In genomic region chr4:138725751-138726150, GRCm38 (mm10) we compare ENCODE assay signal across 11 mouse cellular contexts. TPM values are rescaled to one million over a fixed set of nuclear protein-coding genes. Genes with fewer than 3 reads are reported as not detected.
DNase-seq lines count a peak whose midpoint lies in the region; ATAC-seq and TF ChIP-seq lines count a peak whose summit lies in the region.
"Had no signal": no experiment of that assay in that cellular context is flagged by ENCODE, and none has a peak within 500 bp of the region (broad histone marks: within the 10 kb centered on the region; RNA-seq: fewer than 3 reads in every experiment).

No protein-coding gene starts in this region.

- no peak overlapping the region for H3K4me3 ChIP-seq in heart, embryonic 14.5 days (ENCODE audit: control insufficient read depth in 1 of 2, insufficient read depth in 1 of 2, low read depth in 1 of 2, low read length in 2 of 2)
- peak overlapping the region; percentile 97 for H3K4me3 ChIP-seq in testis, adult 2 months (ENCODE audit: control insufficient read depth, low read depth, low read length)
- no peak overlapping the region for H3K4me3 ChIP-seq in kidney, postnatal 0 days (replicated peaks; ENCODE audit: low read depth, low read length)

- H3K9ac ChIP-seq in heart, embryonic 14.5 days (ENCODE audit: low read length), result no peak overlapping the region
- no peak overlapping the region for H3K9ac ChIP-seq in kidney, postnatal 0 days (ENCODE audit: low read depth, low read length)

- H3K9me3 ChIP-seq in heart, embryonic 14.5 days (ENCODE audit: control insufficient read depth, low read length), result no peaks in the 10 kb centered on the region
- no peaks in the 10 kb centered on the region for H3K9me3 ChIP-seq in kidney, postnatal 0 days (replicated peaks; ENCODE audit: low read length)

- peak overlapping the region; percentile 6 to 67; a peak in 3 of 4 replicates for H3K27ac ChIP-seq in heart, embryonic 14.5 days (replicated peaks in 1 of 2; ENCODE audit: control insufficient read depth in 1 of 2, insufficient read depth in 1 of 2, low read depth in 2 of 2, low read length in 2 of 2)
- no peak overlapping the region for H3K27ac ChIP-seq in testis, adult 2 months (ENCODE audit: control insufficient read depth, insufficient read depth, low read depth, low read length)
- peak overlapping the region; percentile 80 for H3K27ac ChIP-seq in kidney, postnatal 0 days

- 73% methylated on average over 5 of the region's 5 CpGs for WGBS in heart, embryonic 14.5 days
- 15% methylated on average over 5 of the region's 5 CpGs for WGBS in kidney, postnatal 0 days

- H3K27me3 ChIP-seq in heart, embryonic 14.5 days (ENCODE audit: control insufficient read depth, insufficient read depth, low read length), result no peaks in the 10 kb centered on the region
- H3K27me3 ChIP-seq in testis, adult 2 months (ENCODE audit: control insufficient read depth, insufficient read depth, low read length), result no peaks in the 10 kb centered on the region
- no peaks in the 10 kb centered on the region for H3K27me3 ChIP-seq in kidney, postnatal 0 days (ENCODE audit: insufficient read depth, low read length)

- no peak for TF ChIP-seq CTCF in testis, adult 2 months (IDR thresholded peaks at IDR 0.05; ENCODE audit: control insufficient read depth, insufficient read depth, insufficient replicate concordance, low read depth, low read length)
- TF ChIP-seq CTCF in kidney, postnatal 0 days (IDR thresholded peaks at IDR 0.05; ENCODE audit: low read depth), result no peak

- H3K4me2 ChIP-seq in heart, embryonic 14.5 days (ENCODE audit: low read length), result no peak overlapping the region
- no peak overlapping the region for H3K4me2 ChIP-seq in kidney, postnatal 0 days (ENCODE audit: low read length)

- no peak for DNase-seq in heart, adult 9 months (ENCODE audit: low spot score in 2 of 2)
- DNase-seq in testis, postnatal 10 days (ENCODE audit: low spot score), result no peak
- peak; percentile 90 for DNase-seq in kidney, postnatal 0 days (ENCODE audit: low spot score)
- DNase-seq in adipocyte (ENCODE audit: low spot score), result no peak
- no peak for DNase-seq in ovary, postnatal 36 days (ENCODE audit: low spot score)
- no peak for DNase-seq in left cerebral cortex, adult 8-10 months (ENCODE audit: low spot score in 2 of 2)
- DNase-seq: right cerebral cortex, postnatal 25 days had no signal

- no peaks in the 10 kb centered on the region for H3K36me3 ChIP-seq in heart, embryonic 14.5 days (ENCODE audit: control insufficient read depth, insufficient read depth, low read length)
- H3K36me3 ChIP-seq in testis, adult 2 months (ENCODE audit: control insufficient read depth, insufficient read depth, low read length), result no peaks in the 10 kb centered on the region
- H3K36me3 ChIP-seq in kidney, postnatal 0 days (ENCODE audit: insufficient read depth, low read length), result no peaks in the 10 kb centered on the region
- H3K36me3 ChIP-seq: G1E had no signal

- no peak for ATAC-seq in heart, embryonic 14.5 days (ENCODE audit: insufficient number of reproducible peaks, insufficient read depth, low FRiP score, low read depth)
- ATAC-seq in kidney, postnatal 0 days (replicated peaks; ENCODE audit: low FRiP score, low read depth), result peak; percentile 47; the same call in 1 of the 2 replicates

- peaks cover 23% of the 10 kb centered on the region in 2 experiments for H3K4me1 ChIP-seq in heart, embryonic 14.5 days (ENCODE audit: control insufficient read depth in 2 of 2, insufficient read depth in 2 of 2, low read length in 2 of 2)
- peaks cover 24% of the 10 kb centered on the region for H3K4me1 ChIP-seq in testis, adult 2 months (ENCODE audit: control insufficient read depth, insufficient read depth, low read length)
- peaks cover 37% of the 10 kb centered on the region for H3K4me1 ChIP-seq in kidney, postnatal 0 days (replicated peaks; ENCODE audit: insufficient read depth, low read length)

- TF ChIP-seq POLR2A in testis, adult 2 months (IDR thresholded peaks at IDR 0.05; ENCODE audit: control insufficient read depth, low read depth, low read length), result no peak

RNA-seq across cellular contexts. Expression of gene Pla2g2c, which starts 1.2 kb away (rescaled TPM):
- 0.27 and 0.28 TPM in 2 replicates for polyA plus RNA-seq in heart, embryonic 14.5 days (2014; fragmentation: Nextera tagmentation; extraction: Ambion mirVana)
- polyA plus RNA-seq in testis, adult 2 months (2012; rRNA removed), result 148 and 161 TPM in 2 replicates
- polyA plus RNA-seq in kidney, postnatal 0 days (2015; fragmentation: Nextera tagmentation; extraction: Ambion mirVana), result 0.86 and 0.89 TPM in 2 replicates
- total RNA-seq in left cerebral cortex, adult 8-10 months (2022), result under 1 TPM; 0.14 to 0.51 (median 0.26) TPM
- total RNA-seq: gastrocnemius, adult 8-10 months had no signal
- polyA plus RNA-seq: G1E had no signal

RNA-seq across cellular contexts. Expression of gene Ubxn10, which starts 11.2 kb away (rescaled TPM):
- 0.96 and 1.1 TPM in 2 replicates for polyA plus RNA-seq in heart, embryonic 14.5 days (2014; fragmentation: Nextera tagmentation; extraction: Ambion mirVana)
- polyA plus RNA-seq in testis, adult 2 months (2012; rRNA removed), result 371 and 394 TPM in 2 replicates
- 1.5 and 1.7 TPM in 2 replicates for polyA plus RNA-seq in kidney, postnatal 0 days (2015; fragmentation: Nextera tagmentation; extraction: Ambion mirVana)
- total RNA-seq in left cerebral cortex, adult 8-10 months (2022), result 1 to 10 TPM; 1.2 to 2.4 (median 1.5) TPM
- polyA plus RNA-seq: G1E had no signal

RNA-seq across cellular contexts. Expression of gene Pla2g2f, which starts 31.7 kb away (rescaled TPM):
- polyA plus RNA-seq in heart, embryonic 14.5 days (2014; fragmentation: Nextera tagmentation; extraction: Ambion mirVana), result not detected in 2 replicates
- not detected in 2 replicates for polyA plus RNA-seq in testis, adult 2 months (2012; rRNA removed)
- polyA plus RNA-seq in kidney, postnatal 0 days (2015; fragmentation: Nextera tagmentation; extraction: Ambion mirVana), result not detected in 2 replicates
- total RNA-seq in left cerebral cortex, adult 8-10 months (2022), result not detected
- polyA plus RNA-seq: G1E had no signal

RNA-seq across cellular contexts. Expression of gene Pla2g2d, which starts 49.8 kb away (rescaled TPM):
- polyA plus RNA-seq in heart, embryonic 14.5 days (2014; fragmentation: Nextera tagmentation; extraction: Ambion mirVana), result not detected in 2 replicates
- 0.36 and 0.38 TPM in 2 replicates for polyA plus RNA-seq in testis, adult 2 months (2012; rRNA removed)
- polyA plus RNA-seq in kidney, postnatal 0 days (2015; fragmentation: Nextera tagmentation; extraction: Ambion mirVana), result 0.11 and 0.14 TPM in 2 replicates
- total RNA-seq in left cerebral cortex, adult 8-10 months (2022), result 1 to 10 TPM in 1 of 4 experiments, under 1 TPM in 3; 0.32 to 1.3 (median 0.69) TPM
- total RNA-seq: G1E had no signal
- polyA plus RNA-seq: G1E had no signal

Comparison
In these comparisons a context has a peak if more than half of its experiments do, and no peak if none do; other contexts are left out.
1. RNA of gene Pla2g2c, which starts 1.2 kb away (polyA plus RNA-seq): 148 to 161 TPM in testis, adult 2 months; 0.86 to 0.89 TPM in kidney, postnatal 0 days and 0.27 to 0.28 TPM in heart, embryonic 14.5 days; every median in the first group is over 10 times any median in the second.
2. RNA of gene Ubxn10, which starts 11.2 kb away (polyA plus RNA-seq): 371 to 394 TPM in testis, adult 2 months; 1.5 to 1.7 TPM in kidney, postnatal 0 days and 0.96 to 1.1 TPM in heart, embryonic 14.5 days; every median in the first group is over 100 times any median in the second.